Mouse (Mus musculus): ENCODE measurements around the gene Tns1. TPM values are rescaled to one million over a fixed set of nuclear protein-coding genes. Genes with fewer than 3 reads are reported as not detected.
A peak's percentile ranks its signal among the peaks of the same experiment; 100 is the strongest.
"Not testable (repeated sequence)": the region's sequence is repeated elsewhere in the genome, so short reads cannot be mapped to it uniquely, and the experiment has no call there.

Tns1 gene
- polyA plus RNA-seq, 1 experiment from 2014 or later, result 17.1 TPM

- Histone ChIP-seq H3K27me3 (no peaks in the 10 kb centered on the region), H3K27ac (replicated peaks) (no peak overlapping the region), H3K9ac (replicated peaks) (no peak overlapping the region), H3K9me3 (no peaks in the 10 kb centered on the region), H3K4me3 (no peak overlapping the region), H3K4me1 (no peaks in the 10 kb centered on the region), H3K4me2 (replicated peaks) (no peak overlapping the region), H3K36me3 (no peaks in the 10 kb centered on the region)
- no peak for ATAC-seq (ENCODE audit: low FRiP score, low read depth)
- WGBS, result 71% methylated on average over 10 of the region's 10 CpGs
These were observed 219.0 kb downstream of the Tns1 start for GRCm38 (mm10) chr1:73905111-73905810.

DNA sequence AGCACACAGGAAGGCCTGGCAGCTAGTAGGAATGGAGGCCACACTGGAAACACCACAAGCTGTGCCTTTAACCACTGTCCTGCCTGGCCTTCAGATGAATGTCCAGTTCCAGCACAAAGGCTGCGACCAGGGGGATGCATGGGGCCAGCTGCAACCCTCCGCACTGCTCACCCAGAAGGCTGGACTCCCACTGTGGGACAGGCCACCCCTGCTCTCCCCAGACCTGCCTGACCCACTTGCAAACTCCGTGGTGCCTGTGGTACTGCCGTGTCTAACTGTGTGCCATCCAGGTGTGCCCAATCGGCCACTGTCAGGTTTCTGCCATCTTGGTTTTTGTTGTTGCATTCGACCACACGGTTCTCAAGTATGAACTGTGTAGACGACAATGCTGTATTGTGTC is 219.6 kb downstream of the Tns1 start:
- H3K9ac ChIP-seq (replicated peaks), result no peak overlapping the region
- H3K9me3 ChIP-seq, result no peaks in the 10 kb centered on the region
- 88% methylated on average over 8 of the region's 8 CpGs for WGBS
- ATAC-seq (ENCODE audit: low FRiP score, low read depth), result no peak
- H3K4me3 ChIP-seq, result no peak overlapping the region
- H3K27me3 ChIP-seq, result no peaks in the 10 kb centered on the region
- no peaks in the 10 kb centered on the region for H3K36me3 ChIP-seq
- no peaks in the 10 kb centered on the region for H3K4me1 ChIP-seq
- H3K4me2 ChIP-seq (replicated peaks), result no peak overlapping the region
- no peak overlapping the region for H3K27ac ChIP-seq (replicated peaks)

DNA sequence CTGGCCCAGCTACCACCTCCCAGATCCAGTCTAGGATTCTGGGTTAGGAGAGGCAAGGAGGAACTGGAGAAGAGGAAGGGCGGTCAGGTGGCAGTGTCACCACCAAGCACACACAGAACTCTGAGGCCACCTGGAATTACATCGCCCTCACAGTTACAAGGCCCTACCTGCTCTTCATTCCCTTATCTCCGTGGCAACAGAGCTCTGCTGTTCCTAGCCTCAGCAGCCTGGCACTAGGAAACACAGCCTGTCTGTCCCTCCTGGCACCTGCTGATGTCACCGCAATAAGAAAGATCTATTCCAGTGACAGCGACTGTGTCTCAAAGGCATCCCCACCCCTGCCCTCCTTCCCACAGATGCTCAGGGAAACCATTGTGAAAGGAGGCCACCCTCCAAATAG is 221.2 kb downstream of the Tns1 start:
- 87% methylated on average over 5 of the region's 5 CpGs for WGBS
- Histone ChIP-seq H3K4me3 (no peak overlapping the region), H3K4me2 (replicated peaks) (no peak overlapping the region), H3K9ac (replicated peaks) (no peak overlapping the region), H3K27me3 (no peaks in the 10 kb centered on the region), H3K27ac (replicated peaks) (no peak overlapping the region), H3K36me3 (no peaks in the 10 kb centered on the region), H3K9me3 (no peaks in the 10 kb centered on the region), H3K4me1 (no peaks in the 10 kb centered on the region)
- no peak for ATAC-seq (ENCODE audit: low FRiP score, low read depth)

GRCm38 (mm10) chr1:73902171-73902991 is 221.9 kb downstream of the Tns1 start:
- no peak overlapping the region for H3K27ac ChIP-seq (replicated peaks)
- no peak overlapping the region for H3K4me2 ChIP-seq (replicated peaks)
- H3K4me1 ChIP-seq, result no peaks in the 10 kb centered on the region
- no peaks in the 10 kb centered on the region for H3K36me3 ChIP-seq
- no peak overlapping the region for H3K9ac ChIP-seq (replicated peaks)
- H3K4me3 ChIP-seq, result no peak overlapping the region
- no peaks in the 10 kb centered on the region for H3K27me3 ChIP-seq
- no peaks in the 10 kb centered on the region for H3K9me3 ChIP-seq
- WGBS, result 20% methylated on average over 16 of the region's 16 CpGs
- ATAC-seq (ENCODE audit: low FRiP score, low read depth), result peak; percentile 64

DNA sequence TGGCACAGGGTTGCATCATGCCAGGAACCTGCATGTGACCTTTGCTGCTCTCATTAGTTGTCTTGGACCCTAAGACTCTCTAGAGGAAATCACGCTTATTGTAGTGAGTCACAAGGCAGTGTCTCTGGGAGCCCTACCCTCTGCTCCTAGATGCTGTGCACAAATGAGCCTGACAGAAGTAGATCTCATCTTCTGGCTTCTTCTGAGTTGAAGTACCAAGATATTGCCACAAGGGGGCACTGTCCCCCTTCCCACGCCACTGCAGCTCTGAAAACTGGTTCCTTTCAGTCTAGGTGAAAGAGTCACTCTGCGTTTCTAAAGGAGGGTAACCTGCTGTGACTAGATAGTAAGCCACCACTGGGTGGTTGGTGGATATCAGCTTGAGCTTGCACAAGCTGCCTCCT is 222.8 kb downstream of the Tns1 start:
- Histone ChIP-seq H3K4me3 (no peak overlapping the region), H3K4me2 (replicated peaks) (no peak overlapping the region), H3K27me3 (no peaks in the 10 kb centered on the region), H3K27ac (replicated peaks) (no peak overlapping the region), H3K36me3 (no peaks in the 10 kb centered on the region), H3K9ac (replicated peaks) (no peak overlapping the region), H3K9me3 (no peaks in the 10 kb centered on the region), H3K4me1 (no peaks in the 10 kb centered on the region)
- WGBS, result 9% methylated on average over 3 of the region's 3 CpGs
- ATAC-seq (ENCODE audit: low FRiP score, low read depth), result peak; percentile 44; the same call in 1 of the 2 replicates

- not testable (repeated sequence) for H3K27ac ChIP-seq (replicated peaks); H3K9ac ChIP-seq (replicated peaks); H3K36me3 ChIP-seq; H3K9me3 ChIP-seq; H3K4me2 ChIP-seq (replicated peaks); ATAC-seq (ENCODE audit: low FRiP score, low read depth); H3K4me3 ChIP-seq; H3K27me3 ChIP-seq; H3K4me1 ChIP-seq
- 97% methylated on average over 6 of the region's 6 CpGs for WGBS
These were observed 228.8 kb downstream of the Tns1 start for GRCm38 (mm10) chr1:73895451-73895850.

DNA sequence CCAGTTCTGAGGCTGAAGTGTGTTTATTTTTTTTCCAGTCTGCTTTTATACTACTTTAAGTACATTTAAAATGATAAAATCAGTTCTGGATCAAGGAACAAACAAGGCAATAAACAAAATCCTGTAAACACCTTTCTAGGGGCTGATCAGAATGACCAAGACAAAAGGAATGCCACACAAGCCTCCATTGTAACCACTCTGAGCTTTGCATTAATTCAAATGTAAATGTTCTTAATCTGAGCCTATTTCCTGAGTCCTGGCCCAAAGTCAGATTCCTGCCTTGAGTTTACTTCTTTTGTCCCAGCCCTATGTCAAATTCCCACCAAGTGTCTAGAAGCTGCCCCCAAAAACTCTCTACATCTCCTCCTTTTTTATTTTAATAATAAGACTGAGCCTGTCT is 243.5 kb downstream of the Tns1 start:
- no peaks in the 10 kb centered on the region for H3K27me3 ChIP-seq
- no peaks in the 10 kb centered on the region for H3K4me1 ChIP-seq
- H3K4me2 ChIP-seq (replicated peaks), result no peak overlapping the region
- no peak overlapping the region for H3K4me3 ChIP-seq
- no peaks in the 10 kb centered on the region for H3K36me3 ChIP-seq
- no peak overlapping the region for H3K9ac ChIP-seq (replicated peaks)
- peaks cover 3% of the 10 kb centered on the region; the same call in 1 of the 2 replicates for H3K9me3 ChIP-seq
- ATAC-seq (ENCODE audit: low FRiP score, low read depth), result no peak
- no peak overlapping the region for H3K27ac ChIP-seq (replicated peaks)

- Histone ChIP-seq H3K4me3 (no peak overlapping the region), H3K9ac (replicated peaks) (no peak overlapping the region), H3K27me3 (no peaks in the 10 kb centered on the region), H3K9me3 (0 out of 2 replicates have a peak, but pooled peaks cover 3% of the 10 kb centered on the region), H3K4me1 (no peaks in the 10 kb centered on the region), H3K36me3 (no peaks in the 10 kb centered on the region), H3K4me2 (replicated peaks) (no peak overlapping the region), H3K27ac (replicated peaks) (no peak overlapping the region)
- ATAC-seq (ENCODE audit: low FRiP score, low read depth), result no peak
- WGBS, result 0% methylated on average over 1 of the region's 1 CpGs
These were observed 248.5 kb downstream of the Tns1 start for GRCm38 (mm10) chr1:73875676-73876218.

- 77% methylated on average over 3 of the region's 3 CpGs for WGBS
- no peak for ATAC-seq (ENCODE audit: low FRiP score, low read depth)
- H3K9me3 ChIP-seq, result no peaks in the 10 kb centered on the region
- H3K4me3 ChIP-seq, result no peak overlapping the region
- H3K27ac ChIP-seq (replicated peaks), result no peak overlapping the region
- H3K36me3 ChIP-seq, result no peaks in the 10 kb centered on the region
- H3K4me2 ChIP-seq (replicated peaks), result no peak overlapping the region
- no peak overlapping the region for H3K9ac ChIP-seq (replicated peaks)
- H3K27me3 ChIP-seq, result no peaks in the 10 kb centered on the region
- H3K4me1 ChIP-seq, result peaks cover 8% of the 10 kb centered on the region; the same call in 1 of the 2 replicates
These were observed 259.9 kb downstream of the Tns1 start for GRCm38 (mm10) chr1:73864314-73864713.

DNA sequence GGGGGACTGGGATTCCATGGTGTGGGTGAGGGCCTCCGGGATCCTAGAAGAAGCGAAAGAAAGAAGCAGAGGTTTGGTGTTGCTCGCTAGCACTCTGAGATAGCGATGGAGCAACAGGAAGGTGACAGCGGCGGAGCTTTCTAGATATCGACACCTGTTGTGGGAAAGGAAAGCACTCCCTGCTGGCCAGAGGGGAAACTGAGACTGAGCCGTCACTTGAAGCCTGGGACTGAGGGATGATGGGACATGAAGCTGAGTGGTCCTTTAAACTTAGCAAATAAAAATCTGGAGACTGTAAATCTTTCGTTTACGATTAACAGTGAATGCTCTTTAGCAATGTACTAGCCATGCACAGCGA is 261.2 kb downstream of the Tns1 start:
- no peaks in the 10 kb centered on the region for H3K36me3 ChIP-seq
- no peak overlapping the region for H3K4me3 ChIP-seq
- no peak overlapping the region for H3K9ac ChIP-seq (replicated peaks)
- H3K27me3 ChIP-seq, result no peaks in the 10 kb centered on the region
- ATAC-seq (ENCODE audit: low FRiP score, low read depth), result peak; percentile 9; the same call in 1 of the 2 replicates
- H3K27ac ChIP-seq (replicated peaks), result no peak overlapping the region
- 0 out of 2 replicates have a peak overlapping the region, but pooled peaks have one; percentile 21 for H3K4me2 ChIP-seq (replicated peaks)
- 52% methylated on average over 11 of the region's 11 CpGs for WGBS
- H3K4me1 ChIP-seq, result peaks cover 8% of the 10 kb centered on the region; the same call in 1 of the 2 replicates
- no peaks in the 10 kb centered on the region for H3K9me3 ChIP-seq

GRCm38 (mm10) chr1:73862323-73863073 is 261.8 kb downstream of the Tns1 start:
- Histone ChIP-seq H3K9me3 (no peaks in the 10 kb centered on the region), H3K4me1 (peaks cover 8% of the 10 kb centered on the region), H3K4me2 (replicated peaks) (peak overlapping the region; percentile 21; the same call in 1 of the 2 replicates), H3K27me3 (no peaks in the 10 kb centered on the region), H3K4me3 (no peak overlapping the region), H3K27ac (replicated peaks) (no peak overlapping the region), H3K9ac (replicated peaks) (no peak overlapping the region; the same call in 1 of the 2 replicates), H3K36me3 (no peaks in the 10 kb centered on the region)
- peak; percentile 91 for ATAC-seq (ENCODE audit: low FRiP score, low read depth)
- 17% methylated on average over 15 of the region's 15 CpGs for WGBS
